Mouse (Mus musculus): ENCODE data around the gene Hist1h2bh. TPM values are rescaled to one million over a fixed set of nuclear protein-coding genes. Genes with fewer than 3 reads are reported as not detected.
"Not testable (repeated sequence)": the region's sequence is repeated elsewhere in the genome, so short reads cannot be mapped to it uniquely, and the experiment has no call there.

The Hist1h2bh gene
- polyA plus RNA-seq, 2 experiments, result 1.4 to 6.7 TPM

DNA sequence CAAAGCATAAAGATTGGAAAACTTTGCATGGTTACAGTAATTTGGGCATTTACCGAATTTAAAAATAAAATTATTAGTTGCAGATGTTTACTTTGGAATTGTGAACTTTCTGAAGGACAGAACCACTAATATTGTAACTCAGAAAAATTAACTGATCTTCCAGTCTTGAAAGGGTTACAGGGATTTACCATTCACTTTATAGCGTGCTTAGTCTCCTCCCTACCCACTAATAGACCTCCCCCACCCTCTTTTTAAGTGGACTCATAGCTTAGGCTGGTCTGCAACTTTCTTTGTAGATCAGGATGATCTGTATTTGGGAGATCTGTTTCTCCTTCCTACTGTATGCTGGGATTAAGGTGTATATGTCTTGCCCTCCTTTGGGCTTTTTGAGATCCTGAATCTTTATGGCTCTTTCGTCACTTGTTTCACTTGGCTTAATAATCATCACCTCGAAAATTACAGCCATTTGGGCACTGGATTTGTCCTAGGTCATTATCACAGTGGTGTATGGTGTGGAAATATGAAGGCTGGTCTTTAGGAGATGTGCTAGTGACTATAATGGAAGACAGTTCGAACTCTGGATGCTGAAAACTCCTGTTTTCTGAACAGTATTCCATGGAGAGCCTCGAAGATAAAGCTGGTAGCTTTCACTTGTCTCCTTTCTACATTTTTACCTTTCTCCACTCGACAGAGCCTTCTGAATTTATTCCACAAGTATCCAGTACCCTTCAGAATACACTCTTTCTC lies 6.9 kb downstream of the Hist1h2bh start:
- TF ChIP-seq CTCF (IDR thresholded peaks at IDR 0.05; ENCODE audit: low read depth) (no peak), EP300 (IDR thresholded peaks at IDR 0.05; ENCODE audit: low read depth) (peak; percentile 18; the same call in 1 of the 2 replicates)
- Histone ChIP-seq H3K4me3 (ENCODE audit: insufficient read depth in 1 of 2, low read depth in 2 of 2, low read length in 2 of 2) (peak overlapping the region; percentile 74 to 84), H3K27ac (peak overlapping the region; percentile 100), H3K4me2 (ENCODE audit: low read depth) (peak overlapping the region; percentile 95), H3K9me3 (ENCODE audit: control insufficient read depth, low read length) (no peaks in the 10 kb centered on the region), H3K9ac (replicated peaks) (peak overlapping the region; percentile 94), H3K36me3 (replicated peaks; ENCODE audit: control insufficient read depth, insufficient read depth, low read depth) (no peaks in the 10 kb centered on the region), H3K27me3 (ENCODE audit: control insufficient read depth, insufficient read depth, low read length) (no peaks in the 10 kb centered on the region), H3K4me1 (replicated peaks; ENCODE audit: control insufficient read depth in 2 of 2, insufficient read depth in 2 of 2, low read length in 1 of 2) (peaks cover 28 to 30% of the 10 kb centered on the region in 2 experiments)
- ATAC-seq (ENCODE audit: insufficient read depth) (no peak), DNase-seq (ENCODE audit: low read depth in 3 of 3, low spot score in 3 of 3) (no peak)
- 12% methylated on average over 7 of the region's 7 CpGs for WGBS (ENCODE audit: insufficient replicate concordance)

DNA sequence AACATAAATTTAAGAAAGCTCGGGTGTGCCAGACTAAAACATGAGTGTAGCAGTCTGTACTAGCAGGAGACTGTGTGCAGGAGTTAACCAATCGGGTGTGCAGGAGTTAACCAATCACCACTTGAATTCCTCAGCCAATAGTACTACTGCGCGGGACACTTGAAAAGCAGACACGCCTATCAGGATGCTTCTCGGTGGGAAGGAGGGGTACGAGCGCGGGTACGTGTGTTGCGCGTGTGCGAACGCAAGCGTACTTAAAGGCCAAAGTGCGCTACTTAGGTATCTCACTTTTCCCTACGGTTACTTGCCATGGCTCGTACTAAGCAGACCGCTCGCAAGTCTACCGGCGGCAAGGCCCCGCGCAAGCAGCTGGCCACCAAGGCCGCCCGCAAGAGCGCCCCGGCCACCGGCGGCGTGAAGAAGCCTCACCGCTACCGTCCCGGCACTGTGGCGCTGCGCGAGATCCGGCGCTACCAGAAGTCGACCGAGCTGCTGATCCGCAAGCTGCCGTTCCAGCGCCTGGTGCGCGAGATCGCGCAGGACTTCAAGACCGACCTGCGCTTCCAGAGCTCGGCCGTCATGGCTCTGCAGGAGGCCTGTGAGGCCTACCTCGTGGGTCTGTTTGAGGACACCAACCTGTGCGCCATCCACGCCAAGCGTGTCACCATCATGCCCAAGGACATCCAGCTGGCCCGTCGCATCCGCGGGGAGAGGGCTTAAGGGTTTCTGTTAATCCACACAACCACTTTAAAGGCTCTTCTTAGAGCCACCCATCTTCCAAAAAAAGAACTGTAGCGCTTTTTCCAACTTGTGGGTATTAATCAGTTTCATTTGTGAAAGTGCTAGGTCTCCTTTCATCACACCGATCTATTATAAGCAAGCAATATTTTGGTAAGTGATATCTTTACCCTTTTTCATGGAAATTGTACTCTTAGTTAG lies 7.8 kb downstream of the Hist1h2bh start, which contains the start of gene Hist1h3g:
Gene Hist1h3g, plus strand, starts transcription at position 286 of the 939 bp plus-strand sequence.
- peak; percentile 66 for TF ChIP-seq EP300 (IDR thresholded peaks at IDR 0.05; ENCODE audit: low read depth)
- under 1% methylated on average over 46 of the region's 62 CpGs for WGBS (ENCODE audit: insufficient replicate concordance)

DNA sequence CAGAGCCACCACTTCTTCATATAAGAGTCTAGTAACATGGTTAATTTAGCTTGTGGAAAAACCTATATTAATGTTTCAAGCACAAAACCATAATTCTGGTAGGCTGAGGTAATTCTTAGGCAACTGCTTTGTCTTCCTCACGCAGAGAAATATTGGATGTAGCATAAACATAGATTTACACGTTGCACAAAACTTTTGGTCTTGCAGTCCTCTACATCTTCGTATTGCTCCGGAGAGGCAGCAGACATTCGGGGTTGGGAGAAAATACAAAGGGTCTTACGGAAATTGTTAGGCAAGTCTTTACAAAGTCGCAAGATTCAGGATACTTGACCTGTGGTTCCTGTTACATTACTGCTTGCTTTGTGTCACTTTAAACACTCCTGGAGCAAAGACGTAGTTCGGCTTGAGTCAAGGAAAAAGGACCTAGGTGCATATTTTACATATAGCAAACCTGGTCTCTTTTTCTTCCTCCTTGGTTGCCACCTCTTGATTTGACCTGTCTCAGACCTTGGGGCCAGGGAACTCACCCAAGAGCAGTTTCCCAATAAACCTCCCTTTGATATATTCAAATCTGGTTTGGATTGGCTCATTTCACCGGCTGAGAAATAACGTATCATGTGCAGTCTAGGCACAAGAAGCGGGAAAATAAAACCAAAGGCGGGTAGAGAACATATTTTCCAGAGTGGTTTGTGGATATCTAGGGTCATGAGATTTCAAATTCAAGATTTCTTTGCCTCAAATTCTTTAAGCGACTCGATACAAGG lies 8.6 kb downstream of the Hist1h2bh start:
- H3K4me3 ChIP-seq (ENCODE audit: insufficient read depth in 1 of 2, low read depth in 2 of 2, low read length in 2 of 2), result peak overlapping the region; percentile 74 to 84
- no peaks in the 10 kb centered on the region for H3K36me3 ChIP-seq (replicated peaks; ENCODE audit: control insufficient read depth, insufficient read depth, low read depth)
- peak overlapping the region; percentile 95 for H3K4me2 ChIP-seq (ENCODE audit: low read depth)
- peak; percentile 24 for ATAC-seq (ENCODE audit: insufficient read depth)
- H3K27ac ChIP-seq, result peak overlapping the region; percentile 100
- TF ChIP-seq EP300 (IDR thresholded peaks at IDR 0.05; ENCODE audit: low read depth) (no peak; the same call in none of the 2 replicates), CTCF (IDR thresholded peaks at IDR 0.05; ENCODE audit: low read depth) (no peak)
- H3K9ac ChIP-seq (replicated peaks), result peak overlapping the region; percentile 99
- peaks cover 23% of the 10 kb centered on the region in 2 experiments for H3K4me1 ChIP-seq (replicated peaks; ENCODE audit: control insufficient read depth in 2 of 2, insufficient read depth in 2 of 2, low read length in 1 of 2)
- H3K27me3 ChIP-seq (ENCODE audit: control insufficient read depth, insufficient read depth, low read length), result no peaks in the 10 kb centered on the region
- under 1% methylated on average over 15 of the region's 15 CpGs for WGBS (ENCODE audit: insufficient replicate concordance)
- H3K9me3 ChIP-seq (ENCODE audit: control insufficient read depth, low read length), result no peaks in the 10 kb centered on the region
- DNase-seq (ENCODE audit: low read depth in 3 of 3, low spot score in 3 of 3), result peak in 1 of 3 experiments; percentile 74

More for the DNA sequence above, 7.8 kb downstream of the Hist1h2bh start, which contains the start of gene Hist1h3g:
- peak within 1 kb of the TSS; percentile 95 for H3K4me2 ChIP-seq (ENCODE audit: low read depth)
- DNase-seq (ENCODE audit: low read depth in 3 of 3, low spot score in 3 of 3) (peak; percentile 98), ATAC-seq (ENCODE audit: insufficient read depth) (peak; percentile 81)
- not testable (repeated sequence) for H3K9me3 ChIP-seq (ENCODE audit: control insufficient read depth, low read length); H3K36me3 ChIP-seq (replicated peaks; ENCODE audit: control insufficient read depth, insufficient read depth, low read depth); H3K27me3 ChIP-seq (ENCODE audit: control insufficient read depth, insufficient read depth, low read length)
- H3K27ac ChIP-seq, result peak within 1 kb of the TSS; percentile 100
- peak within 1 kb of the TSS; percentile 74 to 84 for H3K4me3 ChIP-seq (ENCODE audit: insufficient read depth in 1 of 2, low read depth in 2 of 2, low read length in 2 of 2)
- peak within 1 kb of the TSS; percentile 99 for H3K9ac ChIP-seq (replicated peaks)
- peaks cover 23 to 25% of the 10 kb centered on the region in 2 experiments for H3K4me1 ChIP-seq (replicated peaks; ENCODE audit: control insufficient read depth in 2 of 2, insufficient read depth in 2 of 2, low read length in 1 of 2)

DNA sequence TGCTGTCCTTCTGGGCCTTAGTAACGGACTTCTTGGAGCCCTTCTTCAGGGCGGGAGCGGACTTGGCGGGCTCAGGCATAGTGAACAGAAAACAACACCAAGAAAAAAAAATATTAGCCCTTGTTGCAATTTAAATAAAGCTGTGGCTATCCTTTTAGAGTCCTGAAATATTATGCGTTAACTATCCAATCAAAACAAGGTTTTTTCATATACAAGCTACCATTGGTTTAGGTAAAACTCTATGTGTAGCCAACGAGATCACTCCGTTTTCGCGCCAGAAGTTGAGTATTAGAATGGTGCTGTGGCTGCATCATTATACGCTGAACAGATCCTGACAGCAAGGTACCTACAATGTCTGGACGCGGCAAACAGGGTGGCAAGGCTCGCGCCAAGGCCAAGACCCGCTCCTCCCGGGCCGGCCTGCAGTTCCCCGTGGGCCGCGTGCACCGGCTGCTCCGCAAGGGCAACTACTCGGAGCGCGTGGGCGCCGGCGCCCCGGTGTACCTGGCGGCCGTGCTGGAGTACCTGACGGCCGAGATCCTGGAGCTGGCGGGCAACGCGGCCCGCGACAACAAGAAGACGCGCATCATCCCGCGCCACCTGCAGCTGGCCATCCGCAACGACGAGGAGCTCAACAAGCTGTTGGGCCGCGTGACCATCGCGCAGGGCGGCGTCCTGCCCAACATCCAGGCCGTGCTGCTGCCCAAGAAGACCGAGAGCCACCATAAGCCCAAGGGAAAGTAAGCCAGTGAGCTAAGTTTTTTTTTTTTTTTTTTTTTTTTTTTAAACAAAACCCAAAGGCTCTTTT lies 9.4 kb downstream of the Hist1h2bh start, which contains the start of gene Hist1h2af:
Gene Hist1h2af, plus strand, starts transcription at position 347 of the 808 bp plus-strand sequence.
- TF ChIP-seq CTCF (IDR thresholded peaks at IDR 0.05; ENCODE audit: low read depth), result peak; percentile 25
- WGBS (ENCODE audit: insufficient replicate concordance), result 0% methylated on average over 25 of the region's 53 CpGs
- peak within 1 kb of the TSS; percentile 100 for H3K27ac ChIP-seq
- not testable (repeated sequence) for H3K27me3 ChIP-seq (ENCODE audit: control insufficient read depth, insufficient read depth, low read length); H3K9me3 ChIP-seq (ENCODE audit: control insufficient read depth, low read length); H3K36me3 ChIP-seq (replicated peaks; ENCODE audit: control insufficient read depth, insufficient read depth, low read depth)
- H3K4me2 ChIP-seq (ENCODE audit: low read depth), result peak within 1 kb of the TSS; percentile 95
- peak within 1 kb of the TSS; percentile 74 to 84 for H3K4me3 ChIP-seq (ENCODE audit: insufficient read depth in 1 of 2, low read depth in 2 of 2, low read length in 2 of 2)
- ATAC-seq (ENCODE audit: insufficient read depth), result peak; percentile 36
- H3K9ac ChIP-seq (replicated peaks), result peak within 1 kb of the TSS; percentile 99
- DNase-seq (ENCODE audit: low read depth in 3 of 3, low spot score in 3 of 3), result peak; percentile 91 to 92 (median 92)
- peaks cover 23 to 24% of the 10 kb centered on the region in 2 experiments for H3K4me1 ChIP-seq (replicated peaks; ENCODE audit: control insufficient read depth in 2 of 2, insufficient read depth in 2 of 2, low read length in 1 of 2)
